Mouse (Mus musculus): ENCODE data around the gene Dtd2. TPM values are rescaled to one million over a fixed set of nuclear protein-coding genes. Genes with fewer than 3 reads are reported as not detected.
A peak's percentile ranks its signal among the peaks of the same experiment; 100 is the strongest.

Dtd2 gene
- total and polyA plus RNA-seq, 3 experiments: 15.5 to 22.4 TPM; not detected in 1

GRCm38 (mm10) chr12:51967915-51968595 lies 38.2 kb downstream of the Dtd2 start:
- no peak overlapping the region for H3K4me3 ChIP-seq (ENCODE audit: control insufficient read depth in 1 of 2, insufficient read depth in 1 of 2, low read depth in 2 of 2, low read length in 2 of 2)
- DNase-seq (ENCODE audit: low read depth, low spot score): peak; percentile 40
- TF ChIP-seq MAX (IDR thresholded peaks at IDR 0.05; ENCODE audit: low read length) (no peak), MEF2A (IDR thresholded peaks at IDR 0.05; ENCODE audit: extremely low read depth, insufficient replicate concordance, low read depth, low read length, poor library complexity, severe bottlenecking) (no peak), E2F4 (IDR thresholded peaks at IDR 0.05; ENCODE audit: borderline replicate concordance, low read depth, low read length) (no peak), BHLHE40 (IDR thresholded peaks at IDR 0.05; ENCODE audit: borderline replicate concordance, low read depth, low read length) (no peak), MAZ (IDR thresholded peaks at IDR 0.05; ENCODE audit: low read depth, low read length) (no peak), SIN3A (IDR thresholded peaks at IDR 0.05; ENCODE audit: low read length) (no peak), TAL1 (IDR thresholded peaks at IDR 0.05; ENCODE audit: low read length) (no peak), MXI1 (IDR thresholded peaks at IDR 0.05; ENCODE audit: low read depth, low read length) (no peak), CHD2 (IDR thresholded peaks at IDR 0.05; ENCODE audit: low read length) (no peak)

DNA sequence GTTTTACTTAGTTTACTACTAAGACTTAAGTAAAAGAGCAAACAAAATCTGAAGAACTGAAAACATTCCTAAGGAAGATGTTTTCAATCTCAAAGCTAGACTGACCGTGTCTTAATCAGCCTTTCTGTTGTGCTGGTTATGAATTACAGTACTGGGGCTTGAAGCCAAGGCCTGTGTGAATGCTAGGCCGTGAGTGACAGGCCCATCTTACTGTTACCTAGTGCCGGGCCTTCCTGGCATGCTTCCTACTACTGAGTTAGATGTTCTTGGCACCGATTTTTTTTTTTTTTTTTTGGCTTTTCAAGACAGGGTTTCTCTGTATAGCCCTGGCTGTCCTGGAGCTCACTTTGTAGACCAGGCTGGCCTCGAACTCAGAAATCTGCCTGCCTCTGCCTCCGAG lies 48.7 kb downstream of the Dtd2 start:
- H3K27me3 ChIP-seq (ENCODE audit: control insufficient read depth in 1 of 2, insufficient read depth in 2 of 2, low read length in 2 of 2): no peaks in the 10 kb centered on the region
- TF ChIP-seq KAT2A (conservative IDR thresholded peaks at IDR 0.05; ENCODE audit: low read depth, low read length) (no peak), MXI1 (IDR thresholded peaks at IDR 0.05; ENCODE audit: low read depth, low read length) (no peak), ZC3H11A (IDR thresholded peaks at IDR 0.05; ENCODE audit: low read depth, low read length) (no peak), POLR2AphosphoS5 (IDR thresholded peaks at IDR 0.05; ENCODE audit: borderline replicate concordance, low read depth, low read length) (no peak), UBTF (IDR thresholded peaks at IDR 0.05; ENCODE audit: borderline replicate concordance, insufficient read depth, low read depth, low read length) (no peak), ETS1 (IDR thresholded peaks at IDR 0.05; ENCODE audit: low read depth, low read length) (no peak), MAFK (IDR thresholded peaks at IDR 0.05; ENCODE audit: borderline replicate concordance, low read depth, low read length) (no peak), ELF1 (IDR thresholded peaks at IDR 0.05; ENCODE audit: low read depth, low read length) (no peak), CTCF (IDR thresholded peaks at IDR 0.05 in 2 of 3, conservative IDR thresholded peaks at IDR 0.05 in 1 of 3; ENCODE audit: control insufficient read depth in 1 of 3, insufficient read depth in 1 of 3, low read depth in 2 of 3, low read length in 3 of 3, poor library complexity in 1 of 3, severe bottlenecking in 1 of 3) (no peak), GABPA (IDR thresholded peaks at IDR 0.05; ENCODE audit: low read depth, low read length) (no peak), POLR2A (IDR thresholded peaks at IDR 0.05; ENCODE audit: control insufficient read depth in 1 of 2, insufficient read depth in 1 of 2, low read depth in 1 of 2, low read length in 2 of 2, poor library complexity in 1 of 2) (no peak), MYC (IDR thresholded peaks at IDR 0.05; ENCODE audit: low read depth, low read length) (no peak), CHD1 (IDR thresholded peaks at IDR 0.05; ENCODE audit: low read depth, low read length) (no peak), E2F4 (IDR thresholded peaks at IDR 0.05; ENCODE audit: borderline replicate concordance, low read depth, low read length) (no peak)
- H3K79me2 ChIP-seq (ENCODE audit: control insufficient read depth, insufficient read depth, low read length, poor library complexity): peaks cover 3% of the 10 kb centered on the region; the same call in 1 of the 2 replicates
- no peak overlapping the region for H3K4me3 ChIP-seq (ENCODE audit: control insufficient read depth in 1 of 2, insufficient read depth in 1 of 2, low read depth in 2 of 2, low read length in 2 of 2)
- H3K4me1 ChIP-seq (ENCODE audit: control insufficient read depth in 1 of 2, insufficient read depth in 2 of 2, low read length in 2 of 2): no peaks in the 10 kb centered on the region
- no peak overlapping the region for H3K9ac ChIP-seq (ENCODE audit: control insufficient read depth, low read depth, low read length, poor library complexity, severe bottlenecking)
- no peak for DNase-seq (ENCODE audit: low read depth, low spot score)
- H3K27ac ChIP-seq (ENCODE audit: control insufficient read depth, low read depth, low read length): no peak overlapping the region
- peaks cover 0 to 40% of the 10 kb centered on the region in 2 experiments; a peak in 2 of 4 replicates for H3K36me3 ChIP-seq (ENCODE audit: control insufficient read depth in 1 of 2, insufficient read depth in 2 of 2, low read length in 2 of 2)
- no peaks in the 10 kb centered on the region for H3K9me3 ChIP-seq (replicated peaks; ENCODE audit: insufficient read depth, low read length)

More at GRCm38 (mm10) chr12:51967915-51968595, 38.2 kb downstream of the Dtd2 start:
- no peak overlapping the region for H3K9ac ChIP-seq (ENCODE audit: control insufficient read depth, low read depth, low read length, poor library complexity, severe bottlenecking)
- H3K79me2 ChIP-seq (ENCODE audit: control insufficient read depth, insufficient read depth, low read length, poor library complexity): peaks cover 45% of the 10 kb centered on the region
- peaks cover 10 to 16% of the 10 kb centered on the region in 2 experiments for H3K4me1 ChIP-seq (ENCODE audit: control insufficient read depth in 1 of 2, insufficient read depth in 2 of 2, low read length in 2 of 2)
- no peaks in the 10 kb centered on the region for H3K9me3 ChIP-seq (replicated peaks; ENCODE audit: insufficient read depth, low read length)
- H3K27me3 ChIP-seq (ENCODE audit: control insufficient read depth in 1 of 2, insufficient read depth in 2 of 2, low read length in 2 of 2): no peaks in the 10 kb centered on the region
- no peak overlapping the region for H3K27ac ChIP-seq (ENCODE audit: control insufficient read depth, low read depth, low read length)
- peaks cover 2 to 18% of the 10 kb centered on the region in 2 experiments; a peak in 3 of 4 replicates for H3K36me3 ChIP-seq (ENCODE audit: control insufficient read depth in 1 of 2, insufficient read depth in 2 of 2, low read length in 2 of 2)

Data from MEL (cell line).